Mouse (Mus musculus) kidney, embryonic 15.5 days (tissue): ENCODE measurements around the gene Olfr600. TPM values are rescaled to one million over a fixed set of nuclear protein-coding genes. Genes with fewer than 3 reads are reported as not detected.
"Not testable (repeated sequence)": the region's sequence is repeated elsewhere in the genome, so short reads cannot be mapped to it uniquely, and the experiment has no call there.

ENCODE experiments used
- ATAC-seq: fragments of 200-750 bp; cut with Nextera tagmentation; replicated peaks from 2 replicates; pipeline ENCODE4 v1.8.0; 2017; ENCODE audit warnings: moderate TSS enrichment; ENCODE audit not compliant: low FRiP score
- H3K27ac ChIP-seq: fragments of 300-500 bp; sonication (generic); 2 replicates; pipeline ENCODE4 v1.5.1; 2015; ENCODE audit warnings: mild to moderate bottlenecking, inconsistent platforms
- H3K27me3 ChIP-seq: fragments of 300-500 bp; sonication (generic); 2 replicates; pipeline ENCODE4 v1.6.1; 2015; ENCODE audit warnings: inconsistent platforms
- H3K36me3 ChIP-seq: fragments of 300-500 bp; sonication (generic); 2 replicates; pipeline ENCODE4 v1.6.1; 2015; ENCODE audit warnings: inconsistent platforms
- H3K4me1 ChIP-seq: fragments of 300-500 bp; sonication (generic); 2 replicates; pipeline ENCODE4 v1.6.1; 2015; ENCODE audit warnings: inconsistent platforms
- H3K4me2 ChIP-seq: fragments of 300-500 bp; sonication (generic); 2 replicates; pipeline ENCODE4 v1.6.1; 2015; ENCODE audit warnings: moderate library complexity, mild to moderate bottlenecking, inconsistent platforms
- H3K4me3 ChIP-seq: fragments of 300-500 bp; sonication (generic); replicated peaks from 2 replicates; pipeline ENCODE4 v1.5.1; 2015; ENCODE audit warnings: mild to moderate bottlenecking, inconsistent platforms
- H3K9ac ChIP-seq: fragments of 300-500 bp; sonication (generic); 2 replicates; pipeline ENCODE4 v1.6.1; 2015; ENCODE audit warnings: mild to moderate bottlenecking, inconsistent platforms
- H3K9me3 ChIP-seq: fragments of 300-500 bp; sonication (generic); replicated peaks from 2 replicates; pipeline ENCODE4 v1.6.1; 2016; ENCODE audit warnings: inconsistent platforms
- WGBS: fragments of 180-500 bp; shearing (Covaris S2); methylation state at CpG from one replicate; pipeline ENCODE4 v1.1.7; 2015; ENCODE audit warnings: mixed read lengths; 5-methylcytosine and 5-hydroxymethylcytosine counted together
- polyA plus RNA-seq: library from polyadenylated mRNA; unstranded; fragments of >200 nt; fragmentation: Nextera tagmentation; extraction: Ambion mirVana; gene quantifications from 2 replicates; pipeline ENCODE4 v1.2.1, GENCODE M21; 2015

Olfr600 gene
- polyA plus RNA-seq: not detected in 2 replicates

DNA sequence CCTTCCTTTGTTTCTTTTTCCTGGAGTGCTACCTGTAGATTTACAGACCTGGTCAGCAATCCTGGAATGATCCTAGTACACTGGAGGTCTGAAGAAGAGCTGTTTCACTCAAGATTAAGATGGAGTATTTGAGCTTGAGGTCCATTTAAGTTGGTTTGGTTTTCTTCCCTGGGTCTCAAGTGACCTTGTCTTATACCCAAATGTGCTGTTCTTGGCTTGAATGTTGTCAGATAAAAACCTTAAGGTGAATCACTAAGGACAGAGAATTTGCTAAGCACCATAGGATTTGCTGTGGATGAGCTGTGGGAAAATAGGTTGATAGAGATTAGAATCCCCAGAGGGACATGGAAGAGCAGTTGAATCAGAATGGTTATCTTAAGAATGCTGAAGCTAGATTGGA lies at the start of gene Olfr600:
Gene Olfr600, minus strand, starts transcription at position 101 of the 400 bp plus-strand sequence.
- Histone ChIP-seq H3K9ac (no peak within 1 kb of the TSS), H3K27me3 (no peaks in the 10 kb centered on the region), H3K27ac (no peak within 1 kb of the TSS), H3K4me1 (no peaks in the 10 kb centered on the region), H3K4me2 (no peak within 1 kb of the TSS), H3K36me3 (no peaks in the 10 kb centered on the region), H3K4me3 (no peak within 1 kb of the TSS), H3K9me3 (no peaks in the 10 kb centered on the region)
- no peak for ATAC-seq

DNA sequence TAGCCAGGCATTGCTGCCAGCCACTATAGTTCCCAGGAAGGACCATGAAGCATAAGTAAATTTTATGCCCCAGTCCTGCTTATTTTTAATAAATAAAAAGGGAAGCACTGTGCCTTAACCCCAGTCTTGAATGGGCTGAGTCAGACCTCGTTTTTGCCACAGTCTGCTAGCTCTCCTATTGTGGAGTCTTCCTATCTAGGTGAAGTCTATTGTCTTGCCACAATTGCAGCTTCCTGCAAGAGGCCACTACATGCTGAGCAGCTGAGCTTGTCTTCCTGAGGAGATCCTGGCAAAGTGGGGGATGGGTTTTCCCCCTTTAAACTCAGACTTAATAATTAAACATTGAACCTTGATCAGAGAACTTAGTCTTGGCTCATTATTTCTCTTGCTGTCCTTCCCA lies 49.5 kb upstream of the Olfr600 start:
- no peak overlapping the region for H3K4me3 ChIP-seq
- no peak overlapping the region for H3K27ac ChIP-seq
- ATAC-seq: no peak
- H3K27me3 ChIP-seq: no peaks in the 10 kb centered on the region
- H3K9me3 ChIP-seq: no peaks in the 10 kb centered on the region
- H3K4me1 ChIP-seq: no peaks in the 10 kb centered on the region
- no peaks in the 10 kb centered on the region for H3K36me3 ChIP-seq
- WGBS: 16% methylated on average over 1 of the region's 1 CpGs
- no peak overlapping the region for H3K4me2 ChIP-seq
- no peak overlapping the region for H3K9ac ChIP-seq

DNA sequence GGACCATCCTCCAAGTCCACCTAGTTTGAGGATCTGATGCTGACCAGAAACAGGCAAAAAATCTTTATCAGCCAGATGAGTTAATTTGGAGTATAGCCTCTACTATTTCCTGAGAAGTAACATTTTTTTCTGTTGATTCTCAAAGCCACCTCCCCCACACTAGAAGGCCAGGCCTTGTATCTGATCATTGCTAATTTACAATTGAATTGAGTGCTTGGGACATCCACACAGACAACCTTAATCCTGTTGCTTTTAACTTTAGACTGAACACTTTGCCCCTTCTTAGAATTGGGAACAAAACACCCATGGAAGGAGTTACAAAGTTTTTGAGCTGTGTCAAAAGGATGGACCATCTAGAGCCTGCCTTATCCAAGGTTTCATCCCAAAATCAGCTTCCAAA lies 48.3 kb upstream of the Olfr600 start:
- Histone ChIP-seq H3K36me3 (no peaks in the 10 kb centered on the region), H3K27ac (no peak overlapping the region), H3K4me3 (no peak overlapping the region), H3K9me3 (no peaks in the 10 kb centered on the region), H3K9ac (no peak overlapping the region), H3K4me1 (no peaks in the 10 kb centered on the region), H3K4me2 (no peak overlapping the region), H3K27me3 (no peaks in the 10 kb centered on the region)
- no peak for ATAC-seq

DNA sequence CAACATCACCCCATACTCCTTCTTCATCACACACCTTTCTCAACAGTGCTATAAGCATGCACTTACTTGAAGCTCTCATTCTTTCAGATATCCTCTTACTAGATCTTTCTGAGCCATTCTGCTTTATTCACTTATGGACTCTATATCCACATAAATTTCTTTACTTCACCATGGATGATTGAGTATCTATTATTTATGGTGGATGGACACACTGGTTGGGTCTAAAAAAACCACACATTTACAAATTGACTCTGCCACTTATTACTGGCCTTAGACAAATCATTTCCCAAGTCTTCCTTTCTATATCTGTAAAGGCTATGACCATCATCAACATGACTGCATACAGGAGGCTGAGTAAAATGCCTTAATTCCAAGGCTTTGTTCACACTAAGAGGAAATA lies 36.6 kb upstream of the Olfr600 start, which contains the start of gene Olfr603:
Gene Olfr603, minus strand, starts transcription at position 101 of the 400 bp plus-strand sequence.
- no peaks in the 10 kb centered on the region for H3K4me1 ChIP-seq
- H3K27me3 ChIP-seq: no peaks in the 10 kb centered on the region
- H3K4me2 ChIP-seq: no peak within 1 kb of the TSS
- no peak within 1 kb of the TSS for H3K27ac ChIP-seq
- no peaks in the 10 kb centered on the region for H3K9me3 ChIP-seq
- no peak within 1 kb of the TSS for H3K9ac ChIP-seq
- no peak for ATAC-seq
- H3K36me3 ChIP-seq: no peaks in the 10 kb centered on the region
- no peak within 1 kb of the TSS for H3K4me3 ChIP-seq

- no peak within 1 kb of the TSS for H3K4me3 ChIP-seq
- H3K9me3 ChIP-seq: no peaks in the 10 kb centered on the region
- H3K27ac ChIP-seq: no peak within 1 kb of the TSS
- no peak for ATAC-seq
- H3K4me1 ChIP-seq: no peaks in the 10 kb centered on the region
- H3K9ac ChIP-seq: no peak within 1 kb of the TSS
- no peaks in the 10 kb centered on the region for H3K27me3 ChIP-seq
- no peak within 1 kb of the TSS for H3K4me2 ChIP-seq
- no peaks in the 10 kb centered on the region for H3K36me3 ChIP-seq
- 95% methylated on average over 1 of the region's 1 CpGs for WGBS
Observed at GRCm38 (mm10) chr7:103362555-103362954, 13.1 kb upstream of the Olfr600 start, which contains the start of gene Olfr601. Olfr601 (minus strand) TSS chr7:103362655.

DNA sequence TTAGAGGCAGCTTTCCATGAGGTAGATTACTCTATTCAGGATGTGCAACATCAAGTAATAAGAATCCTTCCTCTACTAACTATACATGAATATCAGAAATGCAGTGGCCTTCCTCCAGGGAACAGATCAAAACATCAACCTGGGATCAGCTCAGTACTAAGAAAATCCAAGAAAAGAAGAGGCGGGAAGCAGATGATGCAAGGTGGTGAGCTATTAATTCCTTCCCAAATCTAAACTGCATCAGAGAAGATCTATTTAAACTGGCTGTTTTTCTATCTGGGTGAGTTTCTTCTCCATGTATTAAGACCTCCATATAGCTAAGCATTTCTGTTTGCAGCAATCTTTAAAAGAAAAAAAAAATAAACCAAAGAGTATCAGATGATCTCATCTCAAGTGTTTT lies 13.9 kb downstream of the Olfr600 start, which contains the start of gene Olfr599:
Gene Olfr599, plus strand, starts transcription at position 301 of the 400 bp plus-strand sequence.
- H3K4me1 ChIP-seq: no peaks in the 10 kb centered on the region
- no peaks in the 10 kb centered on the region for H3K36me3 ChIP-seq
- H3K4me3 ChIP-seq: no peak within 1 kb of the TSS
- no peak within 1 kb of the TSS for H3K4me2 ChIP-seq
- no peaks in the 10 kb centered on the region for H3K27me3 ChIP-seq
- H3K9me3 ChIP-seq: no peaks in the 10 kb centered on the region
- no peak within 1 kb of the TSS for H3K9ac ChIP-seq
- ATAC-seq: no peak
- 84% methylated on average over 1 of the region's 1 CpGs for WGBS
- H3K27ac ChIP-seq: no peak within 1 kb of the TSS

GRCm38 (mm10) chr7:103323268-103323667 lies 26.2 kb downstream of the Olfr600 start, which contains the start of gene Olfr598:
Olfr598 (plus strand) TSS chr7:103323568.
- Histone ChIP-seq H3K4me1 (no peaks in the 10 kb centered on the region), H3K27ac (no peak within 1 kb of the TSS), H3K27me3 (no peaks in the 10 kb centered on the region), H3K36me3 (no peaks in the 10 kb centered on the region), H3K4me2 (no peak within 1 kb of the TSS), H3K9ac (no peak within 1 kb of the TSS), H3K4me3 (no peak within 1 kb of the TSS), H3K9me3 (no peaks in the 10 kb centered on the region)
- ATAC-seq: no peak

- not testable (repeated sequence) for ATAC-seq, H3K27ac ChIP-seq, H3K4me3 ChIP-seq, H3K36me3 ChIP-seq, H3K9ac ChIP-seq, H3K27me3 ChIP-seq, H3K4me1 ChIP-seq, H3K4me2 ChIP-seq, H3K9me3 ChIP-seq
- 87% methylated on average over 2 of the region's 2 CpGs for WGBS
Observed at GRCm38 (mm10) chr7:103316015-103316414, 33.5 kb downstream of the Olfr600 start, which contains the start of gene Olfr597. Olfr597 (plus strand) TSS chr7:103316315.

- H3K4me1 ChIP-seq, H3K4me2 ChIP-seq, ATAC-seq, H3K36me3 ChIP-seq, H3K9me3 ChIP-seq, H3K9ac ChIP-seq, H3K27ac ChIP-seq, H3K4me3 ChIP-seq, H3K27me3 ChIP-seq: not testable (repeated sequence)
- 83% methylated on average over 2 of the region's 2 CpGs for WGBS
Observed at GRCm38 (mm10) chr7:103305348-103305747, 44.1 kb downstream of the Olfr600 start, which contains the start of gene Olfr596. Olfr596 (plus strand) TSS chr7:103305648.

Other genes starting within 250 kb of the Olfr600 start
- not detected in 2 replicates for gene Olfr586, start 224.0 kb downstream of the Olfr600 start, polyA plus RNA-seq
- not detected in 2 replicates for gene Olfr588-ps1, start 208.8 kb downstream of the Olfr600 start, polyA plus RNA-seq
- not detected in 2 replicates for gene Olfr589, start 193.3 kb downstream of the Olfr600 start, polyA plus RNA-seq
- not detected in 2 replicates for gene Olfr591, start 171.3 kb downstream of the Olfr600 start, polyA plus RNA-seq
- not detected in 2 replicates for gene Olfr592, start 164.9 kb downstream of the Olfr600 start, polyA plus RNA-seq
- not detected in 2 replicates for gene Olfr593, start 137.8 kb downstream of the Olfr600 start, polyA plus RNA-seq
- not detected in 2 replicates for gene Olfr594, start 132.7 kb downstream of the Olfr600 start, polyA plus RNA-seq
- gene Usp17ld, start 97.2 kb downstream of the Olfr600 start, polyA plus RNA-seq: not detected in 2 replicates
- gene Olfr596, start 44.0 kb downstream of the Olfr600 start, polyA plus RNA-seq: not detected in 2 replicates
- gene Olfr597, start 33.4 kb downstream of the Olfr600 start, polyA plus RNA-seq: not detected in 2 replicates
- gene Olfr598, start 26.1 kb downstream of the Olfr600 start, polyA plus RNA-seq: not detected in 2 replicates
- gene Olfr599, start 13.8 kb downstream of the Olfr600 start, polyA plus RNA-seq: not detected in 2 replicates
- not detected in 2 replicates for gene Olfr601, start 13.0 kb upstream of the Olfr600 start, polyA plus RNA-seq
- gene Olfr603, start 36.5 kb upstream of the Olfr600 start, polyA plus RNA-seq: not detected in 2 replicates
- gene Usp17lc, start 65.4 kb upstream of the Olfr600 start, polyA plus RNA-seq: not detected in 2 replicates
- not detected in 2 replicates for gene Olfr605, start 95.8 kb upstream of the Olfr600 start, polyA plus RNA-seq
- gene Olfr606, start 99.4 kb upstream of the Olfr600 start, polyA plus RNA-seq: not detected in 2 replicates
- not detected in 2 replicates for gene Olfr607, start 114.5 kb upstream of the Olfr600 start, polyA plus RNA-seq
- not detected in 2 replicates for gene Olfr608, start 120.2 kb upstream of the Olfr600 start, polyA plus RNA-seq
- gene Olfr609, start 148.4 kb upstream of the Olfr600 start, polyA plus RNA-seq: not detected in 2 replicates
- gene Olfr610, start 162.5 kb upstream of the Olfr600 start, polyA plus RNA-seq: not detected in 2 replicates
- gene Olfr611, start 171.2 kb upstream of the Olfr600 start, polyA plus RNA-seq: not detected in 2 replicates
- not detected in 2 replicates for gene Olfr612, start 193.0 kb upstream of the Olfr600 start, polyA plus RNA-seq
- gene Olfr613, start 198.4 kb upstream of the Olfr600 start, polyA plus RNA-seq: not detected in 2 replicates
- gene Olfr615, start 206.4 kb upstream of the Olfr600 start, polyA plus RNA-seq: not detected in 2 replicates
- not detected in 2 replicates for gene Olfr616, start 219.5 kb upstream of the Olfr600 start, polyA plus RNA-seq
- not detected in 2 replicates for gene Olfr617, start 223.4 kb upstream of the Olfr600 start, polyA plus RNA-seq
- not detected in 2 replicates for gene Olfr618, start 240.4 kb upstream of the Olfr600 start, polyA plus RNA-seq